Mouse (Mus musculus): ENCODE results near the gene Zfp870.

DNA sequence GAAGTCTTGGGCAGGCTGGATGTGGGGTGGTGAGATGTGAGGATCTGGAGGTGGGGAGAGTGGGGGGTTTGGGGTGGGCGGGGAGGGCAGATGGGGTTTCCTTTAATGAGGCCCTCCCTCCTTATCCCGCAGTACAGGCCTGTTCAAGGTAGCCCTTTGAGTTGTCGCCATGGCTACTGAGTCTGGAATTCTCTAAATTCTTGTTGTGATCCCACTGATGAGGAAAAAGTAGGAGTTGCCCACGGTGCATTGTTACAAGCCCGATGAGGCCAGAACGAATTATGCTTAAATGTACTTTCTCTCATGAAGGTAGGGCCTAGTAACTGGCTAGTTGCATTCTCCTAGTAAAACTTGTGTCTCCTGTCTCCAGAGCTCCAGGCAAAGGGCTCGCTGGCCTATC is 39.9 kb downstream of the Zfp870 start:
- TF ChIP-seq TAL1 (IDR thresholded peaks at IDR 0.05; ENCODE audit: low read length) (no peak), GATA1 (IDR thresholded peaks at IDR 0.05; ENCODE audit: low read length) (no peak)

Data from erythroblast, embryonic 14.5 days (primary cell).